Comparison of ENCODE assay signal across 16 mouse cellular contexts in genomic region chr2:134350442-134350841, GRCm38 (mm10).
DNase-seq lines count a peak whose midpoint lies in the region; ATAC-seq and TF ChIP-seq lines count a peak whose summit lies in the region.
"Had no signal": no experiment of that assay in that cellular context is flagged by ENCODE, and none has a peak within 500 bp of the region (broad histone marks: within the 10 kb centered on the region; RNA-seq: fewer than 3 reads in every experiment).

No protein-coding gene starts in this region.

- H3K4me2 ChIP-seq in midbrain, embryonic 13.5 days (replicated peaks) = no peak overlapping the region
- H3K4me2 ChIP-seq in forebrain, embryonic 11.5 days (ENCODE audit: low read depth, low read length, severe bottlenecking) = no peak overlapping the region
- no peak overlapping the region for H3K4me2 ChIP-seq in forebrain, postnatal 0 days (ENCODE audit: low read depth)
- H3K4me2 ChIP-seq: embryonic facial prominence, embryonic 15.5 days; heart, embryonic 13.5 days; limb, embryonic 15.5 days had no signal

- H3K36me3 ChIP-seq in midbrain, embryonic 13.5 days = no peaks in the 10 kb centered on the region
- H3K36me3 ChIP-seq in midbrain, embryonic 10.5 days = no peaks in the 10 kb centered on the region
- H3K36me3 ChIP-seq in forebrain, embryonic 11.5 days (ENCODE audit: control insufficient read depth, insufficient read depth, low read length) = no peaks in the 10 kb centered on the region
- no peaks in the 10 kb centered on the region for H3K36me3 ChIP-seq in forebrain, postnatal 0 days (ENCODE audit: insufficient read depth)
- H3K36me3 ChIP-seq: embryonic facial prominence, embryonic 15.5 days; heart, embryonic 13.5 days; limb, embryonic 15.5 days had no signal

- no peak overlapping the region for H3K27ac ChIP-seq in midbrain, embryonic 13.5 days
- no peak overlapping the region for H3K27ac ChIP-seq in midbrain, embryonic 10.5 days (replicated peaks)
- H3K27ac ChIP-seq in forebrain, embryonic 11.5 days (ENCODE audit: low read depth, low read length) = peak overlapping the region; percentile 41; the same call in 1 of the 2 replicates
- no peak overlapping the region for H3K27ac ChIP-seq in forebrain, postnatal 0 days (ENCODE audit: low read depth, low read length)
- H3K27ac ChIP-seq: embryonic facial prominence, embryonic 15.5 days; heart, embryonic 13.5 days; limb, embryonic 15.5 days had no signal

- peak; percentile 45; the same call in 1 of the 2 replicates for ATAC-seq in midbrain, embryonic 13.5 days
- peak; percentile 74 for ATAC-seq in forebrain, embryonic 11.5 days (replicated peaks; ENCODE audit: low FRiP score)
- ATAC-seq in forebrain, postnatal 0 days = peak; percentile 38
- ATAC-seq: liver, postnatal 0 days had no signal

- peaks cover 8% of the 10 kb centered on the region for H3K4me1 ChIP-seq in midbrain, embryonic 13.5 days (replicated peaks)
- no peaks in the 10 kb centered on the region for H3K4me1 ChIP-seq in midbrain, embryonic 10.5 days
- H3K4me1 ChIP-seq in forebrain, embryonic 11.5 days (replicated peaks; ENCODE audit: control insufficient read depth, insufficient read depth, low read length) = no peaks in the 10 kb centered on the region
- H3K4me1 ChIP-seq in forebrain, postnatal 0 days (ENCODE audit: insufficient read depth) = no peaks in the 10 kb centered on the region
- H3K4me1 ChIP-seq: embryonic facial prominence, embryonic 15.5 days; heart, embryonic 13.5 days had no signal

- no peak for DNase-seq in midbrain, embryonic 10.5 days (ENCODE audit: low spot score)
- no peak for DNase-seq in forebrain, embryonic 11.5 days (ENCODE audit: low spot score)
- DNase-seq in forebrain, postnatal 0 days = peak; percentile 30
- DNase-seq in retina, postnatal 1 day = peak; percentile 26
- DNase-seq in adrenal gland, postnatal 36 days = no peak
- DNase-seq in kidney, postnatal 36 days = no peak
- DNase-seq: heart, adult 11 months; kidney, adult 8-10 months; kidney, postnatal 4 days; liver, postnatal 0 days; lung, postnatal 14 days; thymus, postnatal 14 days had no signal

- WGBS in midbrain, embryonic 13.5 days = 61% methylated on average over 2 of the region's 2 CpGs
- 76% methylated on average over 2 of the region's 2 CpGs for WGBS in midbrain, embryonic 10.5 days
- WGBS in forebrain, embryonic 11.5 days = 48% methylated on average over 2 of the region's 2 CpGs
- 14% methylated on average over 2 of the region's 2 CpGs for WGBS in forebrain, postnatal 0 days

- no peak overlapping the region for H3K4me3 ChIP-seq in midbrain, embryonic 13.5 days (replicated peaks)
- H3K4me3 ChIP-seq in midbrain, embryonic 10.5 days = no peak overlapping the region
- H3K4me3 ChIP-seq in forebrain, embryonic 11.5 days (ENCODE audit: low read depth, low read length) = no peak overlapping the region
- H3K4me3 ChIP-seq in forebrain, postnatal 0 days (ENCODE audit: low read depth, low read length) = no peak overlapping the region
- H3K4me3 ChIP-seq: embryonic facial prominence, embryonic 15.5 days; heart, embryonic 13.5 days; limb, embryonic 15.5 days had no signal

- no peaks in the 10 kb centered on the region for H3K9me3 ChIP-seq in midbrain, embryonic 13.5 days
- H3K9me3 ChIP-seq in midbrain, embryonic 10.5 days (replicated peaks) = no peaks in the 10 kb centered on the region
- no peaks in the 10 kb centered on the region for H3K9me3 ChIP-seq in forebrain, embryonic 11.5 days (ENCODE audit: control insufficient read depth, low read length)
- no peaks in the 10 kb centered on the region for H3K9me3 ChIP-seq in forebrain, postnatal 0 days (ENCODE audit: low read length)
- H3K9me3 ChIP-seq: embryonic facial prominence, embryonic 15.5 days; heart, embryonic 13.5 days; limb, embryonic 15.5 days had no signal

- no peak for TF ChIP-seq CTCF in forebrain, postnatal 0 days (IDR thresholded peaks at IDR 0.05; ENCODE audit: low read depth)

- no peaks in the 10 kb centered on the region for H3K27me3 ChIP-seq in midbrain, embryonic 13.5 days
- H3K27me3 ChIP-seq in midbrain, embryonic 10.5 days (ENCODE audit: low read depth, poor library complexity, severe bottlenecking) = no peaks in the 10 kb centered on the region
- no peaks in the 10 kb centered on the region for H3K27me3 ChIP-seq in forebrain, embryonic 11.5 days (ENCODE audit: control insufficient read depth, insufficient read depth, low read length)
- no peaks in the 10 kb centered on the region for H3K27me3 ChIP-seq in forebrain, postnatal 0 days (ENCODE audit: insufficient read depth, low read length)
- H3K27me3 ChIP-seq: embryonic facial prominence, embryonic 15.5 days; heart, embryonic 13.5 days; limb, embryonic 15.5 days had no signal

- H3K9ac ChIP-seq in midbrain, embryonic 13.5 days (replicated peaks) = no peak overlapping the region
- H3K9ac ChIP-seq in forebrain, embryonic 11.5 days (ENCODE audit: low read length) = no peak overlapping the region
- no peak overlapping the region for H3K9ac ChIP-seq in forebrain, postnatal 0 days
- H3K9ac ChIP-seq: embryonic facial prominence, embryonic 15.5 days; heart, embryonic 13.5 days; limb, embryonic 15.5 days; liver, postnatal 0 days had no signal

Comparison
In these comparisons a context has a peak if more than half of its experiments do, and no peak if none do; other contexts are left out.
1. DNase-seq: peak in forebrain, postnatal 0 days (single experiment) and retina, postnatal 1 day (single experiment); none in midbrain, embryonic 10.5 days (single experiment), forebrain, embryonic 11.5 days (single experiment), adrenal gland, postnatal 36 days (0 of 2) and kidney, postnatal 36 days (0 of 2).
2. Peak in every context shown above with its lines, with median percentiles within 50 percentile points of each other: ATAC-seq.